Mouse (Mus musculus) heart, adult 2 months (tissue): ENCODE measurements around the gene Foxf1. TPM values are rescaled to one million over a fixed set of nuclear protein-coding genes. Genes with fewer than 3 reads are reported as not detected.

Experiments
- DNase-seq, 2 experiments: peaks; one replicate each; pipeline ENCODE4 v3.0.0; 2021
- H3K27ac ChIP-seq: fragments of 200-600 bp; 2 replicates; pipeline ENCODE4 v1.8.1; 2022
- H3K27me3 ChIP-seq: fragments of 200-500 bp; 2 replicates; pipeline ENCODE4 v1.6.1; 2012; ENCODE audit warnings: mild to moderate bottlenecking, low read length, inconsistent platforms, mixed read lengths; ENCODE audit not compliant: control insufficient read depth, insufficient read depth
- H3K36me3 ChIP-seq: fragments of 200-500 bp; 2 replicates; pipeline ENCODE4 v1.6.1; 2012; ENCODE audit warnings: low read length, inconsistent platforms; ENCODE audit not compliant: control insufficient read depth, insufficient read depth
- H3K4me1 ChIP-seq: fragments of 200-500 bp; 2 replicates; pipeline ENCODE4 v1.6.1; 2011; ENCODE audit warnings: low read length; ENCODE audit not compliant: control insufficient read depth, insufficient read depth
- H3K4me3 ChIP-seq: fragments of 200-600 bp; 2 replicates; pipeline ENCODE4 v1.8.1; 2022
- H3K79me2 ChIP-seq: fragments of 200-500 bp; replicated peaks from 2 replicates; pipeline ENCODE4 v1.6.1; 2012; ENCODE audit warnings: mild to moderate bottlenecking, inconsistent platforms, low read length, moderate library complexity, mixed read lengths; ENCODE audit not compliant: control insufficient read depth, insufficient read depth
- H3K9ac ChIP-seq: fragments of 200-500 bp; 2 replicates; pipeline ENCODE4 v1.6.1; 2012; ENCODE audit warnings: low read depth, mild to moderate bottlenecking, control low read depth, inconsistent platforms, low read length, mixed read lengths
- CTCF ChIP-seq: fragments of 200-600 bp; IDR thresholded peaks from 2 replicates; pipeline ENCODE4 v1.8.1; 2022; ENCODE audit warnings: antibody characterized with exemption, mild to moderate bottlenecking, moderate library complexity
- EP300 ChIP-seq: fragments of 200-500 bp; IDR thresholded peaks from 2 replicates; pipeline ENCODE4 v1.6.1; 2011; ENCODE audit warnings: low read depth, low read length, control low read depth; ENCODE audit not compliant: insufficient read depth
- POLR2A ChIP-seq: fragments of 200-500 bp; IDR thresholded peaks from 2 replicates; pipeline ENCODE4 v1.6.1; 2011; ENCODE audit warnings: mild to moderate bottlenecking, low read depth, low read length, control low read depth; ENCODE audit not compliant: insufficient read depth
- WGBS: fragments of 180-500 bp; shearing (Covaris S2); methylation state at CpG from one replicate; pipeline ENCODE4 v1.1.7; 2018; 5-methylcytosine and 5-hydroxymethylcytosine counted together
- intact Hi-C: fragments of 180-260 bp; cut with DNase I; formaldehyde crosslinking; loops from one replicate; pipeline ENCODE4 v1.15.1; 2025
- polyA plus RNA-seq: library from polyadenylated mRNA; depleted of rRNA; stranded (reverse); fragments of >200 nt; gene quantifications from 2 replicates; pipeline ENCODE4 v1.2.3, GENCODE M21; 2012
- total RNA-seq, 2 experiments: library from RNA; stranded (reverse); gene quantifications; 2 replicates each; pipeline ENCODE4 v1.2.3; 2021

The Foxf1 gene
- total and polyA plus RNA-seq, 3 experiments, result 0.13 to 1.2 (median 0.43) TPM

DNA sequence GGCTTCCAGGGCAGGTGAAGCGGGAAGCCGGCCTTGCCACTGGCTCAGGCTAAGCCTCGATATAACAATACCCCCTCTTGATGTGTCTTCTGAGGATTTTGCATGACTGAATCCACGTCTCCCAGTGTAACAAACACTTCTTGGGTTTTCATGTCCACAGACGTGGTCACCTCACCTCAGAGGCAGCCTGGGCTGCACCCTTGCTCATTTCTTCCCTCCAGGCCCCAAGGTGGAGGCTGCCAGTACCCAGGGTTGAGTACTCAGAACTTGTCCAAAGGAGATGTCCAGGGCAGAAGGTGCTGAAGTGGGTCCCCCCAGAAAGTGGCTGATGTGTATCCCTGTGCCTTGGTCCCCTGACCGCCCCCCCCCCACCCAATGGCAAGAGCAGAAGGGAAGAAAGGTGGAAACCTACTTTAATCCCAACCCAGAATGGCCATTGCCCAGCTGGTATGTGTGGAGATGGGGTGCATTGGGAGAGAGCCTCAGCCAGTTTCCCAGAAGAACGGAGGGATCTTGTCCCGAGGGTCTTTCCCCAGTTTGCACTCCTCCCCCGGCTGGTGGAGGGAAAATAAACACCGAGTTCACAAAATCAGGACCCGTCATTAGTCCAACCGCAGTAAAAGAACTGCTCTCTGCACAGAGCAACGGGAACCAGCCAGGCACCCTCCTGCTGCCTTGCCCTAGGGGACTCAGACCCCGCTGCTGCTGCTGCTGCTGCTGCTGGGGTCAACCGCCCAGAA, 9.9 kb upstream of the Foxf1 start:
- no peak for TF ChIP-seq CTCF
- no peak for TF ChIP-seq EP300
- TF ChIP-seq POLR2A, result no peak
- intact Hi-C loops, result no loop called here
- no peak for DNase-seq
- no peak overlapping the region for H3K4me3 ChIP-seq
- H3K27me3 ChIP-seq, result peaks cover 37% of the 10 kb centered on the region
- H3K9ac ChIP-seq, result no peak overlapping the region
- no peaks in the 10 kb centered on the region for H3K79me2 ChIP-seq
- H3K4me1 ChIP-seq, result no peaks in the 10 kb centered on the region
- H3K27ac ChIP-seq, result no peak overlapping the region
- no peaks in the 10 kb centered on the region for H3K36me3 ChIP-seq
- WGBS, result 11% methylated on average over 15 of the region's 15 CpGs

DNA sequence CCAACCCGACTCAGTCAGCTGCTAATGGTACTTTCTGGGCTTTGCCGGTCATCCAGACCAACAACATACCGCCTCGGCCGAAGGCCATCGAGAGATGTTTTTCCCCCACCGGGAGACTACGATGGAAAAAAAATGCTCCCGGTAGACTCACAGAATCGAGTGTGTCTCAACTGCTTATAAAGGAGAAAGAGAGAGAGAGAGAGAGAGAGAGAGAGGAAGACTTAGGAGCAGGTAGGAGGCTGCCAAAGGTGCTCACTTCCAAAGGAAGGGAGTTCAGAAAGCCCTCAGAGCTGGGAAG, 9.4 kb upstream of the Foxf1 start:
- 6% methylated on average over 10 of the region's 10 CpGs for WGBS
- Histone ChIP-seq H3K36me3 (no peaks in the 10 kb centered on the region), H3K27me3 (peaks cover 38% of the 10 kb centered on the region), H3K4me3 (no peak overlapping the region), H3K27ac (no peak overlapping the region), H3K79me2 (no peaks in the 10 kb centered on the region), H3K9ac (no peak overlapping the region), H3K4me1 (no peaks in the 10 kb centered on the region)
- DNase-seq, result no peak
- no peak for TF ChIP-seq POLR2A
- TF ChIP-seq CTCF, result no peak
- TF ChIP-seq EP300, result no peak
- intact Hi-C loops, result no loop called here

DNA sequence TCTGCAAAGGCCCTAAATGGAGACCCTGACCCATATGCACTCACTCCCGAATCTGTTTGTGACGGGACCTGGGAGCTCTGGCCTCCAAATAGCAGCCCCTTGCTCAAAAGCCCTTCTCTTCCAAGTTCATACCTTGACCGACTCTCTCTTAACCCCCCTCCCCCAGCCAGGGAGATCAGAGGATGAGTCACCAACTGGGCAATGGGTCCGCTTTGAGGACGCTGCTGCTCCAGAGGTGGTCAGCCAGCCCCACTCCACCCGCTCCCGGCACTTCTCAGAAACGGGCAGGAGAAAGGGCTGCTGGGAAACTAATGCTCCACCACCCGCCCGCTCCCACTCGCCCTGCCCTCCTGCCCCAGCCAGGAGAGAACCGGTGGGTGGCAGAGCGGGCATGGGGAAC, 8.2 kb upstream of the Foxf1 start:
- Histone ChIP-seq H3K27me3 (peaks cover 47% of the 10 kb centered on the region), H3K36me3 (no peaks in the 10 kb centered on the region), H3K79me2 (no peaks in the 10 kb centered on the region), H3K27ac (no peak overlapping the region), H3K4me3 (no peak overlapping the region), H3K9ac (no peak overlapping the region), H3K4me1 (no peaks in the 10 kb centered on the region)
- intact Hi-C loops, result no loop called here
- TF ChIP-seq EP300 (no peak), POLR2A (no peak), CTCF (no peak)
- 9% methylated on average over 13 of the region's 13 CpGs for WGBS
- DNase-seq, result no peak

DNA sequence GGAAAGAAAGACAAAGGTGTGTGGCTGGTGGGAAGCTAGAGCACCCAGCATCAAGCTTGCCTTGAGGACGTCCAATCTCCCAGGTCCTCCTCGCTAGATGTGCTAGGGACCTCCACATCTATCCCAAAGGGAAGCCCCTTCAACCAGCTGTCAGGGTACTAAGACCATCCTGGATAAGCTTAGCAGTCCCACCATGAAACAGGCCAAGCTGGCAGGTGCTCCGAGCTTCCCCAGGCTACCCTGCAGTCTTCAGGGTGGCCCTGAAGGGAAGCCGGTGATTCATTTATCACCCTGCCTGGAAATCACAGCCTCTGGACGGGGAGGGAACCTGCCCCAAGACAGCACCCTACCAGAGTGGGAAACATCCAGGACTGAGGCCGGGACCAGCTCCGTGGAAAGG, 7.6 kb upstream of the Foxf1 start:
- no peak overlapping the region for H3K9ac ChIP-seq
- intact Hi-C loops, result no loop called here
- H3K79me2 ChIP-seq, result no peaks in the 10 kb centered on the region
- 13% methylated on average over 7 of the region's 7 CpGs for whole genome bisulfite sequencing
- no peak overlapping the region for H3K27ac ChIP-seq
- no peak for TF ChIP-seq POLR2A
- TF ChIP-seq CTCF, result no peak
- TF ChIP-seq EP300, result no peak
- no peaks in the 10 kb centered on the region for H3K4me1 ChIP-seq
- H3K4me3 ChIP-seq, result no peak overlapping the region
- H3K27me3 ChIP-seq, result peaks cover 46% of the 10 kb centered on the region
- no peaks in the 10 kb centered on the region for H3K36me3 ChIP-seq
- DNase-seq, result no peak

DNA sequence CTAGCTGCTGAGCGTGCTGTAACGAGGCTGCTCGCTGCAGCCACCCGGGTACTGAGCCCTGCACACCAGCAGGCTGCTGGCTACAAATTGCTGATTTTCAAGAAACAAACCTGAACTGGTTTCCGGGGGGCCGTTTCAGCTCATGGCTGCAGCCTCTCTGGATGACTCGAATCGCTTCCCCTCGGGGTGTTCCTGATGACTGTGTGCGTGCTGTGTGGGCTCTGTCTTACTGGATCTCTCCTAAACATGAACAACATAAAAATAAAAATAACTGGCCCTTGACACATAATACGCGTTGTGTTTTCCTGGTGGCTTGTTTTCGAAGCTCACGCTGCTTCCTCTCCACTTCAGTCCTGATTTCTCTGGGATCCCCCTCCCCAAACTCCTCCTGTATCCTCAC, 5.5 kb upstream of the Foxf1 start:
- H3K27ac ChIP-seq, result no peak overlapping the region
- no peak overlapping the region for H3K9ac ChIP-seq
- intact Hi-C loops, result no loop called here
- H3K4me1 ChIP-seq, result no peaks in the 10 kb centered on the region
- no peak for TF ChIP-seq EP300
- no peak for TF ChIP-seq CTCF
- no peak for TF ChIP-seq POLR2A
- no peak for DNase-seq
- no peaks in the 10 kb centered on the region for H3K79me2 ChIP-seq
- peaks cover 47% of the 10 kb centered on the region for H3K27me3 ChIP-seq
- H3K36me3 ChIP-seq, result no peaks in the 10 kb centered on the region
- no peak overlapping the region for H3K4me3 ChIP-seq
- WGBS, result 10% methylated on average over 14 of the region's 14 CpGs

GRCm38 (mm10) chr8:121079201-121079600, 5.0 kb upstream of the Foxf1 start:
- Histone ChIP-seq H3K79me2 (no peaks in the 10 kb centered on the region), H3K9ac (no peak overlapping the region), H3K36me3 (no peaks in the 10 kb centered on the region), H3K4me3 (no peak overlapping the region), H3K27me3 (peaks cover 45% of the 10 kb centered on the region), H3K4me1 (no peaks in the 10 kb centered on the region), H3K27ac (no peak overlapping the region)
- WGBS, result 7% methylated on average over 7 of the region's 7 CpGs
- intact Hi-C loops, result no loop called here
- TF ChIP-seq POLR2A, result no peak
- TF ChIP-seq EP300, result no peak
- no peak for TF ChIP-seq CTCF
- no peak for DNase-seq
